Mouse (Mus musculus) lung, adult 2 months (tissue): ENCODE data around the gene Ppbp. TPM values are rescaled to one million over a fixed set of nuclear protein-coding genes. Genes with fewer than 3 reads are reported as not detected.

Experiments
- DNase-seq: peaks from one replicate; pipeline ENCODE4 v3.0.0; 2022
- H3K4me1 ChIP-seq: fragments of 200-500 bp; 2 replicates; pipeline ENCODE4 v1.6.1; 2011; ENCODE audit warnings: low read length; ENCODE audit not compliant: control insufficient read depth, insufficient read depth
- H3K4me3 ChIP-seq: fragments of 200-500 bp; replicated peaks from 2 replicates; pipeline ENCODE3; 2011; ENCODE audit warnings: low read depth, mild to moderate bottlenecking, control low read depth, low read length; ENCODE audit errors: extremely low read depth
- CTCF ChIP-seq: fragments of 200-500 bp; IDR thresholded peaks from 2 replicates; pipeline ENCODE4 v1.5.1; 2011; ENCODE audit warnings: mild to moderate bottlenecking, low read length, control low read depth; ENCODE audit not compliant: insufficient read depth
- POLR2A ChIP-seq: fragments of 200-500 bp; IDR thresholded peaks from 2 replicates; pipeline ENCODE4 v1.6.1; 2011; ENCODE audit warnings: low read depth, mild to moderate bottlenecking, control low read depth, low read length, borderline replicate concordance; ENCODE audit errors: extremely low read depth
- WGBS: fragments of 180-500 bp; shearing (Covaris S2); methylation state at CpG from one replicate; pipeline ENCODE4 v1.1.7; 2018; 5-methylcytosine and 5-hydroxymethylcytosine counted together
- polyA plus RNA-seq: library from polyadenylated mRNA; depleted of rRNA; stranded (reverse); fragments of >200 nt; gene quantifications from 2 replicates; pipeline ENCODE4 v1.2.3, GENCODE M21; 2012; rRNA removed

The Ppbp gene
- polyA plus RNA-seq, 1 experiment = 36.7 TPM

- H3K4me3 ChIP-seq = no peak overlapping the region
- TF ChIP-seq CTCF (no peak), POLR2A (no peak)
- no peaks in the 10 kb centered on the region for H3K4me1 ChIP-seq
- 66% methylated on average over 3 of the region's 3 CpGs for WGBS
- DNase-seq = no peak
Measured at GRCm38 (mm10) chr5:90807176-90807950, 39.0 kb downstream of the Ppbp start.

Other genes starting within 250 kb of the Ppbp start
- not detected in 2 replicates for gene Afm, start 249.6 kb upstream of the Ppbp start, polyA plus RNA-seq
- gene 5830473C10Rik, start 207.4 kb upstream of the Ppbp start, polyA plus RNA-seq = not detected in 2 replicates
- 1.3 and 1.8 TPM in 2 replicates for gene Rassf6, start 127.9 kb upstream of the Ppbp start, polyA plus RNA-seq
- gene Cxcl5, start 9.2 kb upstream of the Ppbp start, polyA plus RNA-seq = 0.25 and 0.77 TPM in 2 replicates
- gene Pf4, start 3.9 kb downstream of the Ppbp start, polyA plus RNA-seq = 49.0 and 65.2 TPM in 2 replicates
- gene Cxcl3, start 17.6 kb downstream of the Ppbp start, polyA plus RNA-seq = 0.87 and 1.5 TPM in 2 replicates
- gene Cxcl15, start 26.0 kb downstream of the Ppbp start, polyA plus RNA-seq = 247 and 423 TPM in 2 replicates
- gene Cxcl1, start 122.7 kb downstream of the Ppbp start, polyA plus RNA-seq = 1.9 and 2.5 TPM in 2 replicates
- gene Cxcl2, start 135.4 kb downstream of the Ppbp start, polyA plus RNA-seq = 2.2 TPM in 2 replicates
- gene Mthfd2l, start 162.6 kb downstream of the Ppbp start, polyA plus RNA-seq = 21.9 and 40.0 TPM in 2 replicates